8 mouse cellular contexts compared by ENCODE assay signal in the genomic region with DNA sequence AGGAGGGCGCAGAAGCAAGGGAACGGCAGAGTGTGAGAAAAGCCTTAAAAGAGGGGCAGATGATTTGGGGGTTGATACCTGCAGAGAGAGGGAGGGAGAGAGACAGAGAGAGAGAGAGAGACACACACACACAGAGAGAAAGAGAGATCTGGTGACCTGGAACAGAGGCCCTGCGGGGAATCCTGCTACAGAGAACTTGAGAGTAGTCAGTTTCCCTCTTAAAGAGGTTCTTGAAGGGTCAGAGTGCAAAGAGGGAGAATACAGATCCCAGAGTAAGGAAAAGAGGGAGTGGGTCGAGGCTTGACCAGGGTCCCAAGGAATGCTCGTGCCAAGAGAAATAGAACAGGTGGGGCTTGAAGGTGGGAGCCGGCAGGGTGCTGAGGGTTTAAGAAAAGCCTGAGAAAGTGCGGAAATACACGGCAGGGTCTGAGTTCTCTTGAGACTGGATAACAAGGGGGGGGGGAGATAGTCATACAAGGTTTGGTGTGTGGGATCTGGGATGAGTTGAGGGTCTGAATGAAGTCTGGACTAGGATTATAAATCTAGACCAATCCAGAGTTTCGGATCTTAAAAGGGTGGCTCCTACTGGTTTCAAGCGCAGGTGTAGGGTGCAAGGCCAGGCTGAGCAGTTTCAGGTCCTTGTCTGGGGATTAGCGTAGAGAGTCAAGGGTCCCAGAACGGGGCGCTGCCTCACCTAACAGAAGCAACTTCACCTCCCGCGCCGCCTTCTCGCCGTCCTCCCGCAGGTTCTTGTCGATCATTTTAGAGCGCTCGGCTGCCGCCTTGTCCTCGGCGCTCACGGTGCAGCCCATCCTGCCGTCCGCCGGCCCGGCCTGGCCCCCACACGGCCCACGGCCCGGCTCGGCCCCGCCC. TPM values are rescaled to one million over a fixed set of nuclear protein-coding genes. Genes with fewer than 3 reads are reported as not detected.
A peak's percentile ranks its signal among the peaks of the same experiment; 100 is the strongest.
DNase-seq lines count a peak whose midpoint lies in the region; ATAC-seq and TF ChIP-seq lines count a peak whose summit lies in the region.

No protein-coding gene starts in this region.

- no peaks in the 10 kb centered on the region for H3K9me3 ChIP-seq in lung, embryonic 15.5 days
- H3K9me3 ChIP-seq in embryonic facial prominence, embryonic 10.5 days = no peaks in the 10 kb centered on the region
- H3K9me3 ChIP-seq in hindbrain, embryonic 15.5 days = no peaks in the 10 kb centered on the region

- peak overlapping the region; percentile 76 for H3K9ac ChIP-seq in lung, embryonic 15.5 days
- H3K9ac ChIP-seq in hindbrain, embryonic 15.5 days = peak overlapping the region; percentile 96

- peaks cover 54% of the 10 kb centered on the region for H3K79me2 ChIP-seq in myocyte (ENCODE audit: control insufficient read depth, insufficient read depth)

- H3K4me2 ChIP-seq in lung, embryonic 15.5 days = peak overlapping the region; percentile 98
- H3K4me2 ChIP-seq in hindbrain, embryonic 15.5 days = peak overlapping the region; percentile 70
- peak overlapping the region; percentile 58 for H3K4me2 ChIP-seq in myocyte (ENCODE audit: low read depth)

- H3K27ac ChIP-seq in lung, embryonic 15.5 days = peak overlapping the region; percentile 90
- H3K27ac ChIP-seq in embryonic facial prominence, embryonic 10.5 days (replicated peaks) = peak overlapping the region; percentile 96
- H3K27ac ChIP-seq in hindbrain, embryonic 15.5 days (replicated peaks) = peak overlapping the region; percentile 89

- peak; percentile 1; the same call in 1 of the 2 replicates for ATAC-seq in lung, embryonic 15.5 days (ENCODE audit: borderline replicate concordance, extremely low read depth, low FRiP score, low TSS enrichment)
- no peak for ATAC-seq in hindbrain, embryonic 15.5 days (ENCODE audit: low FRiP score, low read depth)

- H3K36me3 ChIP-seq in lung, embryonic 15.5 days = no peaks in the 10 kb centered on the region
- H3K36me3 ChIP-seq in embryonic facial prominence, embryonic 10.5 days (replicated peaks) = peaks cover 20% of the 10 kb centered on the region
- no peaks in the 10 kb centered on the region for H3K36me3 ChIP-seq in hindbrain, embryonic 15.5 days
- H3K36me3 ChIP-seq in myocyte (ENCODE audit: control insufficient read depth, insufficient read depth) = no peaks in the 10 kb centered on the region

- intact Hi-C loops in left cerebral cortex, postnatal 36 days (cut with DNase I) = no loop called here

- no peaks in the 10 kb centered on the region for H3K27me3 ChIP-seq in lung, embryonic 15.5 days
- H3K27me3 ChIP-seq in embryonic facial prominence, embryonic 10.5 days (replicated peaks; ENCODE audit: low read depth, poor library complexity, severe bottlenecking) = no peaks in the 10 kb centered on the region
- no peaks in the 10 kb centered on the region for H3K27me3 ChIP-seq in hindbrain, embryonic 15.5 days
- no peaks in the 10 kb centered on the region for H3K27me3 ChIP-seq in myocyte (ENCODE audit: control insufficient read depth, insufficient read depth, insufficient read length)

- DNase-seq in lung, postnatal 10 days = no peak
- DNase-seq in embryonic facial prominence, embryonic 10.5 days (ENCODE audit: low spot score) = no peak
- DNase-seq in layer of hippocampus, postnatal 36 days = no peak
- DNase-seq in right cerebral cortex, postnatal 10 days (ENCODE audit: low spot score in 2 of 2) = no peak
- no peak for DNase-seq in left cerebral cortex, postnatal 36 days (ENCODE audit: low spot score in 2 of 2)

- peaks cover 45% of the 10 kb centered on the region for H3K4me1 ChIP-seq in lung, embryonic 15.5 days
- peaks cover 82% of the 10 kb centered on the region for H3K4me1 ChIP-seq in embryonic facial prominence, embryonic 10.5 days
- H3K4me1 ChIP-seq in hindbrain, embryonic 15.5 days (replicated peaks) = peaks cover 74% of the 10 kb centered on the region

- under 1% methylated on average over 35 of the region's 35 CpGs for WGBS in lung, embryonic 15.5 days
- WGBS in embryonic facial prominence, embryonic 10.5 days = 1% methylated on average over 35 of the region's 35 CpGs
- WGBS in hindbrain, embryonic 15.5 days = 0% methylated on average over 35 of the region's 35 CpGs

- no peak for TF ChIP-seq POLR2A in myocyte (IDR thresholded peaks at IDR 0.05; ENCODE audit: insufficient read length, low read depth)

- H3K4me3 ChIP-seq in lung, embryonic 15.5 days = peak overlapping the region; percentile 77
- peak overlapping the region; percentile 95 for H3K4me3 ChIP-seq in embryonic facial prominence, embryonic 10.5 days
- H3K4me3 ChIP-seq in hindbrain, embryonic 15.5 days = peak overlapping the region; percentile 87
- H3K4me3 ChIP-seq in myocyte = peak overlapping the region; percentile 97

- peak overlapping the region; percentile 81 for H3ac ChIP-seq in myocyte (ENCODE audit: control insufficient read depth, insufficient read length)

TF ChIP-seq in myocyte, 11 proteins besides CTCF, POLR2A, EP300 and RAD21:
- TF ChIP-seq MYOG (IDR thresholded peaks at IDR 0.05; ENCODE audit: control insufficient read depth in 1 of 3, insufficient read depth in 1 of 3, insufficient read length in 2 of 3, low read depth in 2 of 3) = no peak
- TF ChIP-seq TCF12 (IDR thresholded peaks at IDR 0.05; ENCODE audit: insufficient read depth, poor library complexity, severe bottlenecking) = no peak
- TF ChIP-seq MYOD1 (IDR thresholded peaks at IDR 0.05; ENCODE audit: control insufficient read depth in 1 of 3, insufficient read length in 2 of 3, low read depth in 2 of 3) = peak in 1 of 3 experiments; percentile 2
- TF ChIP-seq POLR2AphosphoS2 (IDR thresholded peaks at IDR 0.05; ENCODE audit: insufficient read length, low read depth) = no peak
TF ChIP-seq in myocyte: peak in this region for 1.

RNA-seq across cellular contexts. Expression of a gene that starts 0.5 kb away (rescaled TPM):
- polyA plus RNA-seq in lung, embryonic 15.5 days (2015; fragmentation: Nextera tagmentation; extraction: Ambion mirVana) = 469 and 478 TPM in 2 replicates
- polyA plus RNA-seq in embryonic facial prominence, embryonic 10.5 days (2016; fragmentation: Nextera tagmentation; extraction: Ambion mirVana) = 334 and 363 TPM in 2 replicates
- polyA plus RNA-seq in hindbrain, embryonic 15.5 days (2015; fragmentation: Nextera tagmentation; extraction: Ambion mirVana) = 332 and 343 TPM in 2 replicates
- 499 TPM for polyA plus RNA-seq in myocyte (2012; fragmentation: generic; extraction: Trizol)
- 100 to 1,000 TPM; 195 to 208 TPM for total RNA-seq in layer of hippocampus, postnatal 36 days (2021)
- 100 to 1,000 TPM; 215 to 221 TPM for total RNA-seq in left cerebral cortex, postnatal 36 days (2021)

RNA-seq across cellular contexts. Expression of a gene that starts 25.6 kb away (rescaled TPM):
- polyA plus RNA-seq in lung, embryonic 15.5 days (2015; fragmentation: Nextera tagmentation; extraction: Ambion mirVana) = 8.2 and 9.1 TPM in 2 replicates
- 2.7 TPM in 2 replicates for polyA plus RNA-seq in embryonic facial prominence, embryonic 10.5 days (2016; fragmentation: Nextera tagmentation; extraction: Ambion mirVana)
- polyA plus RNA-seq in hindbrain, embryonic 15.5 days (2015; fragmentation: Nextera tagmentation; extraction: Ambion mirVana) = 4.6 and 5.1 TPM in 2 replicates
- polyA plus RNA-seq in myocyte (2012; fragmentation: generic; extraction: Trizol) = 59.9 TPM
- 1 to 10 TPM; 1.7 to 2.2 TPM for total RNA-seq in layer of hippocampus, postnatal 36 days (2021)
- total RNA-seq in left cerebral cortex, postnatal 36 days (2021) = 1 to 10 TPM; 2.6 to 3.1 TPM

RNA-seq across cellular contexts. Expression of a gene that starts 34.7 kb away (rescaled TPM):
- 3.9 and 4.1 TPM in 2 replicates for polyA plus RNA-seq in lung, embryonic 15.5 days (2015; fragmentation: Nextera tagmentation; extraction: Ambion mirVana)
- polyA plus RNA-seq in embryonic facial prominence, embryonic 10.5 days (2016; fragmentation: Nextera tagmentation; extraction: Ambion mirVana) = 5.6 and 6.6 TPM in 2 replicates
- 41.4 and 43.3 TPM in 2 replicates for polyA plus RNA-seq in hindbrain, embryonic 15.5 days (2015; fragmentation: Nextera tagmentation; extraction: Ambion mirVana)
- 0.06 TPM for polyA plus RNA-seq in myocyte (2012; fragmentation: generic; extraction: Trizol)
- total RNA-seq in layer of hippocampus, postnatal 36 days (2021) = 10 to 100 TPM; 53.9 to 60.6 TPM
- 10 to 100 TPM; 66.3 to 66.8 TPM for total RNA-seq in left cerebral cortex, postnatal 36 days (2021)

RNA-seq across cellular contexts. Expression of a gene that starts 44.9 kb away (rescaled TPM):
- 0.54 and 0.93 TPM in 2 replicates for polyA plus RNA-seq in lung, embryonic 15.5 days (2015; fragmentation: Nextera tagmentation; extraction: Ambion mirVana)
- 3.4 and 4.3 TPM in 2 replicates for polyA plus RNA-seq in embryonic facial prominence, embryonic 10.5 days (2016; fragmentation: Nextera tagmentation; extraction: Ambion mirVana)
- 2.0 and 3.6 TPM in 2 replicates for polyA plus RNA-seq in hindbrain, embryonic 15.5 days (2015; fragmentation: Nextera tagmentation; extraction: Ambion mirVana)
- not detected for polyA plus RNA-seq in myocyte (2012; fragmentation: generic; extraction: Trizol)
- total RNA-seq in layer of hippocampus, postnatal 36 days (2021) = not detected
- total RNA-seq in left cerebral cortex, postnatal 36 days (2021) = 1 to 10 TPM in 1 of 2 experiments, under 1 TPM in 1; 0.41 to 1.2 TPM

RNA-seq across cellular contexts. Expression of a gene that starts 47.2 kb away (rescaled TPM):
- 40.0 and 44.2 TPM in 2 replicates for polyA plus RNA-seq in lung, embryonic 15.5 days (2015; fragmentation: Nextera tagmentation; extraction: Ambion mirVana)
- 59.7 and 72.1 TPM in 2 replicates for polyA plus RNA-seq in embryonic facial prominence, embryonic 10.5 days (2016; fragmentation: Nextera tagmentation; extraction: Ambion mirVana)
- polyA plus RNA-seq in hindbrain, embryonic 15.5 days (2015; fragmentation: Nextera tagmentation; extraction: Ambion mirVana) = 16.3 and 17.3 TPM in 2 replicates
- 29.4 TPM for polyA plus RNA-seq in myocyte (2012; fragmentation: generic; extraction: Trizol)
- total RNA-seq in layer of hippocampus, postnatal 36 days (2021) = 10 to 100 TPM; 11.2 to 13.8 TPM
- total RNA-seq in left cerebral cortex, postnatal 36 days (2021) = 10 to 100 TPM; 11.1 to 13.8 TPM
